Mouse (Mus musculus) frontal cortex, postnatal 10 days (tissue): ENCODE measurements at regions not wholly inside any gene's neighbourhood (a gene's known extent, or its start where the extent isn't known, plus 50 kb on each side); places are given as distances from the start of the nearest gene placed in this dataset.
"Not testable (repeated sequence)": the region's sequence is repeated elsewhere in the genome, so short reads cannot be mapped to it uniquely, and the experiment has no call there.

ENCODE experiments used
- DNase-seq, 2 experiments: peaks; one replicate each; pipeline ENCODE4 v3.0.0; 2022; ENCODE audit warnings: low spot score in 2 of 2, mixed read lengths in 1 of 2

- DNase-seq, result not testable (repeated sequence)
Observed at GRCm38 (mm10) chr12:23026976-23027375, 753.1 kb downstream of the Gm10330 start.

DNA sequence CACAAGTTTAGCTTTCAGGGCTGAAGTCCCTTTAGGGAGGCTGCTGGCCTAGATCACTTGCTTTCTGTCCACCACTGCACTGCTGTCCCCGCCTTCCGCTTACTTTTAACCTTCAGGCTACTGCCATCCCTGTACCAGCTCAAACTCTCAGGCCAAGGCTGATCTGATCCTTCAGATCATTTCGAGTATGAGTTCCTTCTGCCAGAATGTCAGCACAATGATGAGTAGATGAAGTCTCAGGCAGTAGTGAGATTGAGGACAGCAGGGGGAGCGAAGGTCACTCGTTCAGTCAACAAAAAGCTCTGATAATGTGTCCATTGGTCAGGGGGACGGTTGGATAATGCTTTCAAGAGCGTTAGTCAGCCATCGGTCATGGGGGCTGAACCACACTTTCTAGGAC is 756.5 kb downstream of the Gm10330 start:
- not testable (repeated sequence) for DNase-seq

- peak; percentile 5 to 20 for DNase-seq
Observed at GRCm38 (mm10) chr12:23010199-23010598, 769.9 kb downstream of the Gm10330 start.

DNA sequence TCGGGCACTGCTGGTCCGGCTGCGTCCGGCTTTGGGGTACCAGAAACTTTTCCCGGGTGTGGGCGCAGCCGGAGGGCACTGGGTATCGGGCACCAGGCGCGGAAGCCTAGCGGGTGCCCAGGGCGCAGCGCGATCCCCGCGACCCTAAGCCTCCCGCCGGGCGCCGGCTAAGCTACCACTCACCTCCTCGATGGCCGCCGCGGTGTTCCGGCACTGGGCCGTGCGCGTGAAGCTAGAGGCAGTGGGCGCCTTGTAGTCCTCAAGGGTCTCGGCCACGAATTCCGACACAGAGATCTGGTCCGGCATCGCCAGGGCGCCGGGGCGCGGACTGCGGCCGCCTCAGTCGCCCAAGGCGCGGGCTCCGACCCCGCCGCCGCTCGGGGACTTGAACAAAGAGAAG is 770.4 kb downstream of the Gm10330 start:
- not testable (repeated sequence) for DNase-seq
